Mouse (Mus musculus): ENCODE measurements around the gene Tor1aip2.

DNA sequence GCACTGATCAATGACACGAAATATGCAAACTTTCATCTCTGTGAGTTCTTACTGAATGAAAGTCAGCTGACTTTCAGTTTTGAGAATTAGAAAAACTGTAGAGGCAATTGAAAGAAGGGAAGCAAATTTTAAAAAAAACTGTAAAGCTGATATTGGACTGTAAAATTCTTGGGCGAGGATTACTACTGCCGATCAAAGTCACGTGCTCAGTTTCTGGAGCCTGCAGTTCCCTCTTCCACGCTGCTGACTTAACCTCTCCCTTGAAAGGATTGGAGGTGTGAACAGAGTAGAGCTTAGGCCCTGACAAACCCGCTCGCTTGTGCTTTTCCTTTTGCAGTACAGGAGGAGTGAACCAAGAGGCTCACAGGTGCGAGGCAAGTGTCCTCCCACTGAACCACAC lies 32.8 kb upstream of the Tor1aip2 start:
- no peak for TF ChIP-seq MAX (IDR thresholded peaks at IDR 0.05; ENCODE audit: low read depth)
- no peak for TF ChIP-seq POLR2A (IDR thresholded peaks at IDR 0.05; ENCODE audit: insufficient read length, low read depth)
- TF ChIP-seq E2F4 (IDR thresholded peaks at IDR 0.05; ENCODE audit: insufficient read depth) = no peak
- no peak for TF ChIP-seq MYOD1 (IDR thresholded peaks at IDR 0.05; ENCODE audit: control insufficient read depth in 1 of 3, insufficient read length in 2 of 3, low read depth in 2 of 3)
- TF ChIP-seq CEBPB (IDR thresholded peaks at IDR 0.05; ENCODE audit: insufficient read depth, poor library complexity, severe bottlenecking) = no peak
- no peak for TF ChIP-seq POLR2AphosphoS2 (IDR thresholded peaks at IDR 0.05; ENCODE audit: insufficient read length, low read depth)
- TF ChIP-seq TCF12 (IDR thresholded peaks at IDR 0.05; ENCODE audit: insufficient read depth, poor library complexity, severe bottlenecking) = no peak
- no peak for TF ChIP-seq USF1 (IDR thresholded peaks at IDR 0.05; ENCODE audit: low read depth)
- no peak for TF ChIP-seq REST (IDR thresholded peaks at IDR 0.05; ENCODE audit: insufficient read depth, insufficient read length)
- no peak for TF ChIP-seq SRF (IDR thresholded peaks at IDR 0.05; ENCODE audit: control insufficient read depth, insufficient read length, low read depth)
- no peak for TF ChIP-seq MYOG (IDR thresholded peaks at IDR 0.05; ENCODE audit: control insufficient read depth in 1 of 3, insufficient read depth in 1 of 3, insufficient read length in 2 of 3, low read depth in 2 of 3)
- TF ChIP-seq TCF3 (IDR thresholded peaks at IDR 0.05; ENCODE audit: insufficient read length, low read depth) = no peak

Data from myocyte (in vitro differentiated cells).